Mouse (Mus musculus) liver, embryonic 14.5 days (tissue): ENCODE measurements around the gene Pcp4.

Experiments used
- CTCF ChIP-seq: IDR thresholded peaks from 2 replicates; pipeline ENCODE4 v1.5.1; 2016; ENCODE audit warnings: antibody characterized with exemption, low read depth, control low read depth
- EP300 ChIP-seq: IDR thresholded peaks from 2 replicates; pipeline ENCODE4 v1.6.1; 2016; ENCODE audit warnings: antibody characterized with exemption, low read depth

GRCm38 (mm10) chr16:96533710-96534109 is 66.3 kb downstream of the Pcp4 start:
- peak; percentile 43; the same call in 1 of the 2 replicates for TF ChIP-seq EP300
- TF ChIP-seq CTCF = no peak
